Mouse (Mus musculus) layer of hippocampus, adult 2 months (tissue): ENCODE measurements at regions not wholly inside any gene's neighbourhood (a gene's known extent, or its start where the extent isn't known, plus 50 kb on each side); places are given as distances from the start of the nearest gene placed in this dataset.

Experiments used
- DNase-seq, 2 experiments: peaks; one replicate each; pipeline ENCODE4 v3.0.0; 2022; ENCODE audit warnings: low spot score in 2 of 2
- H3K27ac ChIP-seq: fragments of 200-600 bp; 2 replicates; pipeline ENCODE4 v1.8.1; 2022
- H3K4me3 ChIP-seq: fragments of 200-600 bp; 2 replicates; pipeline ENCODE4 v1.8.1; 2022; ENCODE audit warnings: mild to moderate bottlenecking
- CTCF ChIP-seq: fragments of 200-600 bp; conservative IDR thresholded peaks from 2 replicates; pipeline ENCODE4 v1.8.1; 2022; ENCODE audit warnings: antibody characterized with exemption, mild to moderate bottlenecking, moderate library complexity

GRCm38 (mm10) chr8:25463532-25463931, 639.4 kb upstream of the Adam5 start:
- Histone ChIP-seq H3K4me3 (no peak overlapping the region), H3K27ac (0 out of 2 replicates have a peak overlapping the region, but pooled peaks have one; percentile 14)
- no peak for TF ChIP-seq CTCF
- DNase-seq = no peak

DNA sequence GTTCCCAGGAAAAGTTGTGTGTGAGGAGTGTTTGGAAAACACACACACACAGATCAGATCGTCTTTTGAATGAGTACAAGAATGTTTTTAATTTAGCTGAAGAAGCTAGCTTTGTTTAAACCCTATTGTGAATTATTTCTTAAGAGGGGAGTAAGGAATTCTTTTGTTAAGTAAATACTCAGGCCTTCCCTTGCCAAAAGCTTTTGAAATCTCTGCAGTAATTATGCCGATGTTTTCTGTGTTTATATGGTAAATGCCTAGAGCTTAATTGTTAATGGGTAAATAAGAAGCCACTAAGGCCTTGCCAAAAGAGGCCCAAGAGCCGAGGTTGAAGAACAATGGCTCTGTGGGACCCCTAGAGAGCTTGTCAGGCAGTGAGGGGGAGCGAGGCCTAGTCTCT, 638.3 kb upstream of the Adam5 start:
- no peak overlapping the region for H3K27ac ChIP-seq
- H3K4me3 ChIP-seq = no peak overlapping the region
- no peak for DNase-seq
- no peak for TF ChIP-seq CTCF

DNA sequence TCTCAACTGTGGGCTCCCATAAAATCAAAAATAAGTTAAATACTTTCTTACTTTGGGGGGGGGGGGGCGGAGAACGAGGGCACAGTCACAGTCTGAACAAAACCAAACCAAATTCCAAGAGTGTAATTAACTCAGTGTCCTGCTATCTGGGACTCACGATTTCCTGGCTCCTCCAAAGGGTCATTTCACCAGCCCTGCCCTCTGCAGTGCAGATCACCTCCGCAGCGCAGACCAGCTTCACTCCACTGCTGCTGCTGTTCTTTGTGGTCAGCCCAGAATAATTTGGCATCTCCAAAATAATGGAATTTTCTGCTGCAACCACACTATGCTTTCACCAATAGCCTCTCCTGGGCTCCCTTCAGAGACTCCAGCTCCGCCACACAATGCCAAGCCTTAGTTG, 631.5 kb upstream of the Adam5 start:
- H3K27ac ChIP-seq = no peak overlapping the region
- H3K4me3 ChIP-seq = no peak overlapping the region
- TF ChIP-seq CTCF = no peak
- no peak for DNase-seq

- no peak for TF ChIP-seq CTCF
- Histone ChIP-seq H3K27ac (no peak overlapping the region), H3K4me3 (no peak overlapping the region)
- no peak for DNase-seq
Observed at GRCm38 (mm10) chr8:25454972-25455371, 630.8 kb upstream of the Adam5 start.

GRCm38 (mm10) chr8:25453826-25454225, 629.7 kb upstream of the Adam5 start:
- H3K4me3 ChIP-seq = no peak overlapping the region
- DNase-seq = no peak
- H3K27ac ChIP-seq = no peak overlapping the region
- no peak for TF ChIP-seq CTCF

DNA sequence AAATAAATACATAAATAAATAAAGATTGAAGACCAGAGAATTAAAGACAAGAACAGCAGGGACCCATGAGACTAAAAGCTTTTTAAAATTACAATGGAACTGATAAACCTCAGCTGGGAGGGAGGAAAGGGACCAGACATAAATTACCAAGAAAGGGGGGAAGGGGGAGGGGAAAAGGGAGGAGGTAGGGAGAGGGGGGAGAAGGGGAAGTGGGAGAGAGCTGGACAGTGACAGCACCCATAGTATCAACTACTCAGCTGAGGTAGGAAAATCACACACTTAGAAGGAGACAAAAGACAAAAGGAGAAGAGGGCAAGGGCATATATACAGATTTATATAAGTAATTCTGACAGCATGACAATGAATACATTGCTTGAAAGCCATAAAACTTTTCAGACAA, 626.4 kb upstream of the Adam5 start:
- TF ChIP-seq CTCF = no peak
- Histone ChIP-seq H3K4me3 (no peak overlapping the region), H3K27ac (no peak overlapping the region)
- DNase-seq = no peak

GRCm38 (mm10) chr8:25449590-25449989, 625.4 kb upstream of the Adam5 start:
- no peak for TF ChIP-seq CTCF
- Histone ChIP-seq H3K4me3 (no peak overlapping the region), H3K27ac (no peak overlapping the region)
- DNase-seq = no peak

DNA sequence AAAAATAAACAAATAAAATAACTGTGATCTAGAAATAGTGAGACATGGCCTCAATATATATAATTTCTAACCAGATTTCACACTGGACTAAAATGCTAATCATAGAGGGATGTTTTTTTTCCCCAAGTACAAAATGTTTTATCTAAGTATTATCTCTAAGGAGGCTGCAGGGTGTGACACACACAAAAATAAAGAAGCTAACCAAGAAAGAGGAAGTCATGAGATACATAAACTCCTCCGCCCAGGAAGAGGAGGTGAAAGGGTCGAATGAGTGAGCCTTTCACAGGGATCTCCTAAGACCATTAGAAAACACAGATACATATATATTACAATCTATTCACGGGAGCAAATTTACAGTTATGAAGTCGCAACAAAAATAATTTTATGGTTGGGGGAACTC, 623.7 kb upstream of the Adam5 start:
- no peak overlapping the region for H3K27ac ChIP-seq
- TF ChIP-seq CTCF = no peak
- DNase-seq = no peak
- no peak overlapping the region for H3K4me3 ChIP-seq

DNA sequence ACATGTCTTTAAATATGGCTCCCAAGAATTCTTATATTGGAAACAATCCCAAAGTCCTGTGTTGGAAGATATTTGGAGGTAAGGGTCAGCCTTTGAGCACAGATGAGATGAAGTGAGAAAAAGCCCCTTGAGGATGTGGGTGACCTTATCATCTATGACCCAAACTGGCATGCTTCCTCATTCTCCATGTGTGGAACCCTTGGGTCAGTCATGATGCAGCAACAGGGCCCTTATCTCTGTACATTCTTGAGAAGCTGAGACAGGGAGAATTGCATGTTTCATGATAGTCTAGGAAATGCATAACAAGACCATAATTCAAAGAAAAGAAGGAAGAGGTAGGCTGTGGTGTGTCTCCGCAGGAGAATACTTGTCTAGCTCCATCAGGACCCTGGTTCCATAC, 621.8 kb upstream of the Adam5 start:
- no peak overlapping the region for H3K4me3 ChIP-seq
- no peak overlapping the region for H3K27ac ChIP-seq
- no peak for TF ChIP-seq CTCF
- no peak for DNase-seq

- no peak for DNase-seq
- no peak for TF ChIP-seq CTCF
- H3K27ac ChIP-seq = no peak overlapping the region
- H3K4me3 ChIP-seq = no peak overlapping the region
Observed at GRCm38 (mm10) chr8:25445054-25445453, 620.9 kb upstream of the Adam5 start.

DNA sequence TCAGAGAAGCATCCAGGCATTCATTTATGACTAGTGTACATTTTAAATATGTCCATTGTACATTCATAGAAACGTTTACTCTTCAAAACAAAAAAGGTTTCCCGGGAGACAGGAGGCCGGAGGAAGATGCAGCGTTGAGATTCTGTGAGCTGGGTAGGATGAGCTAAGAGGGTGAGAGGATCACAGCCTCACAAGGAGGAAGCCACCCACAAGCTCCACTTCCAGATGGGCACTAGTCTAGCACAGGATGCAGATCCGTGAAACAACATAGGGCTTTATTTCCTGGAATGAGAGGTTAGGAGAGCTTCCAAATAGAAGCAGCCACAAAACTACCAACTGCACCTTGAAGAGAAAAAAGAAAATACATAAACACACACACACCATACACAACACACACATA, 619.4 kb upstream of the Adam5 start:
- no peak overlapping the region for H3K4me3 ChIP-seq
- no peak for TF ChIP-seq CTCF
- no peak overlapping the region for H3K27ac ChIP-seq
- no peak for DNase-seq

- TF ChIP-seq CTCF = no peak
- Histone ChIP-seq H3K4me3 (peak overlapping the region; percentile 25; the same call in 1 of the 2 replicates), H3K27ac (peak overlapping the region; percentile 82)
- DNase-seq = no peak
Observed at GRCm38 (mm10) chr8:25441057-25441441, 616.9 kb upstream of the Adam5 start.

- peak; percentile 29 to 44 for DNase-seq
- TF ChIP-seq CTCF = no peak
- peak overlapping the region; percentile 25; the same call in 1 of the 2 replicates for H3K4me3 ChIP-seq
- peak overlapping the region; percentile 82 for H3K27ac ChIP-seq
Observed at GRCm38 (mm10) chr8:25440391-25441056, 616.4 kb upstream of the Adam5 start.

- no peak for DNase-seq
- Histone ChIP-seq H3K4me3 (no peak overlapping the region), H3K27ac (peak overlapping the region; percentile 82)
- TF ChIP-seq CTCF = no peak
Observed at GRCm38 (mm10) chr8:25439971-25440370, 615.8 kb upstream of the Adam5 start.
